Mouse (Mus musculus) urinary bladder, adult 2 months (tissue): ENCODE measurements around the gene Csnk2b. TPM values are rescaled to one million over a fixed set of nuclear protein-coding genes. Genes with fewer than 3 reads are reported as not detected.

Experiments
- DNase-seq: peaks from one replicate; pipeline ENCODE4 v3.0.0; 2022; ENCODE audit warnings: low spot score
- polyA plus RNA-seq: library from polyadenylated mRNA; depleted of rRNA; stranded (reverse); fragments of >200 nt; gene quantifications from 2 replicates; pipeline ENCODE4 v1.2.3, GENCODE M21; 2012; rRNA removed

Csnk2b gene
- 116 and 122 TPM in 2 replicates for polyA plus RNA-seq

DNA sequence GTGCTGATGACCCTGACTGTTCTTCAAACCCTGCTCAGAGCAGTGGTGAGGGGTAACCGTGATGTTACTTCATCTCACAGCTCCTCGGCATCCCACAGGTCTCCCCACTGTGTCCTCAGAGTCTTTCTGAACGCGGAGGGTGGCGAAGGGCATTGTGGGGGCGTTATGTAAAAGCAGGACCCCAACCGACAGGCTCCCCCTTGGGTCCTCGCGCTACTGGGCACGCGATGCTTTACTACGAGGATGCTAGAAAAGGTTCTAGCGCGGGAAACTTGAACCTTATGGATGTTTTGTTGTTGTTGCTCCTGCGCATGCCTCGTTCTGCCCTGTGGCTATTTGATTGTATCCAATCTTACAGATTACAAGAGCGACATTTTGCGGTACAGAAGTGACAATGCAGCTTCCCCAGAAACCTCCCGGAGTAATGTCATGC, at the start of gene Csnk2b:
TSS of gene Csnk2b (minus strand) at position 183 of the 433 bp plus-strand sequence.
- DNase-seq = no peak

DNA sequence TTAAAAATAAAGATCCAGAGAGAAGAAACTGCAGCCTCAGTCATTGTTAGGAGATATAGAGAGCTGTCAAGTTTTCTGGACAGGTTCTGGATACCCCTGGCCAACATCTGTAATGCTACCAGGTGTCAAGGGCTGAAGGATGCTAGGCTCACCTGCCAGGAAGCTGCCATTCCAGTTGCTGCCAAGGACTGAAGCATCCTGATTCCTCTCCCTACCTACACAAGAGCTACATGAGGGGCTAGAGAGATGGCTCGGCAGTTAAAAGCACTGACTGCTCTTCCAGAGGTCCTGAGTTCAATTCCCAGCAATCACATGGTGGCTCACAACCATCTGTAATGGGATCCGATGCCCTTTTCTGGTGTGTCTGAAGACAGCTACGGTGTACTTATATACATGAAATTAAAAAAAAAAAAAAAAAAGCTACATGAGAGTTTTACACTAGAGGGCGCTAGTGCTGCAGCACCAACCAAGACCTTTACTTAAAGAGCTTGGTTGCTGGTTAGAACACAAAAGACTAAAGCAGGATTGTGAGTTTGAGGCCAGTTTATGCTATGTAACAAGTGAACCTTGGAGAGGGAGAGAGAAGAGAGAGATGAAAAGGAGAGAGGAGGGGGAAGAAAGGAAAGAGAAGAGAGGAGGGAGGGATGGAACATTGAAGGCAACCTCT, 46.8 kb upstream of the Csnk2b start:
- DNase-seq = no peak

DNA sequence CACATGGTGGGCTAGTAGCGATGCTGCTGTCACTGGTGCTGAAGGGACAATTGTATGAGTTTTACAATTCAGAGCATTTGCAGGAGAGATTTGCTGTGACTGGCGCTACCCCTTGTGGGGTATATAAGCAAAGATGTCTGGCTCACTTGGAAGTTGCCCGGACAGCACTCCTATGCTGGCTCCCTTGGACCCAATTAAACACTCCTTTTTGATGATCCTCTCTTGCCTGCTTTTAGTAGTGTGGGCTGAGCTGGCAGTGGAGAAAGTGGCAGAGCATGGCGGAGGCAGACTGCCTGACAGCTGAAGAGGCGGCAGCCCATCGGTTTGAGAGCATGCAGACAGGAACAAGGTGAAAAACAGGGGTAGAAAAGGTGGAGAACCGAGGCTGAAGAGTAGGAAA, 45.9 kb upstream of the Csnk2b start:
- no peak for DNase-seq

- no peak for DNase-seq
These were observed 44.6 kb upstream of the Csnk2b start for GRCm38 (mm10) chr17:35166352-35167035.

DNA sequence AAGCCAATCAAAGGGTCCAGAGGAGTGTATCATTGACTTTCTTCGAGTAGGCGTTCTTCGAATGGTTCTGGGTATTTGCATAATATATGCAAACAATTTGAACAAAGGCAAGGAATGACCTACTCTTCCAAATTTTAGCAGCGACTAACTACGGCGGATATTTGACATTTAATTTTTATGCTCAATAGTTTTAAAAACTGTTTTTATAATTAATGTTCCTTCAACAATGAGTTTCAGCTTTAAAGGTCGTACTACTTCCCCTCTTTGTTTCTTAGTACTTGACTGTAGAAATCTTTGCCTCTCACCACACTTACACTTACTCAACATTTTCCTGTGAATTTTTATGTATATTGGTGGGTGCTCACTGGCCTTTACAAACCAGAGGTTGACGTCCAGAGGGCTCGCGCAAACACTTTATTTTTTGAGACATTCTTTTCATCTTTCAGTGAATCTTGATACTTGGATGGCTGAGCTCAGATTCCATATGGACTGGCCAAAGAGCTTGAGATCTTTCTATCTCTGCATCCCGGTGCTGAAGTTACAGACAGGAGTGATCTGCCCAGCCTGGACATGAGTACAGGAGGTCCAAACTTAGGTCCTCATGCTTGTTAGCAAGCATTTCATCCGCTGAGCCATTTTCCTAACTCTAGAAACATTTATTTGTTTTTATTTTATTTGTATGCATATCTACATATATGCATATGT, 43.8 kb upstream of the Csnk2b start:
- DNase-seq = no peak

DNA sequence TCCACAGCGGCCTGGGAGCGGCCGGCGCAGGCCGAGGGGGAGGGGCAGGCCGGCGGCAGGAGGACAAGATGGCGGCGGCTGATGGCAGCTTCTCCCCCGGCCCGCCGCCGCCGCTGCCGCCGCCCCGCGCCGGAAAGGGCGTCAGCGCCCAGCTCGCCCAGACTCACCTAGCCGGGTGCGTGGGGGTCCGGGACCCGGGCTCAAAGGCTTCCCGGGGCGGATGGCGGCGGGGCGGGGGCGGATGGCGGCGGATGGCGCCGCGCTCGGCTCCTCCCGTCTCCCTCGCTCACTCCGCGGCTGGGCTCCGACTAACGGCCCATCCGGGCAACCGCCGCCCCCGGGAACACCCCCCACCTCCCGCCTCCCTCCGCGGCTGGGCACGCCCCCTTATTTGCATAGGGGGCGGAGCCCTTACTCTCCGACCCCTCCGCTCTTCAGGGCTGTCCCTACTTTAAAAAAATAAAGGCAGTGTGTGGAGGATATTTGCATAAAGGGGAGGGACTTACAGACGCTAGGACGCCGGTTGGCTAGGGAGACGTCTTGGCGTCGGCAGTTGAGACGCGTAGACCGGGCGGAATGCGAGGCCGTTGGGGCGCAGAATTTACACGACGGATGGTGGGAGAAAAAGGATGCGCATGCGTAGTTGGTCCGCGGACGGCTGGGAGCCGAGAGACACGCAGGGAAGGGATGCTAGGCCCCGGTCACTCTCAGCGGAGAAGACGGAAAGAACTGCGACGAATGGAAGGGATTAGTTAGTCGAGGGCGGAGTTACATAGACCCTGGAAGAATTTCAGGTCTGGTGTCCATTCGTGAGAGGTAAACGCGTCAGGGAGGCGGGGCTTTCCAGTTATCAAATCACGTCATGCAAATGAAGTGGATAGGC, 43.0 kb upstream of the Csnk2b start, which contains the start of gene Prrc2a:
TSS of gene Prrc2a (minus strand) at position 330 of the 883 bp plus-strand sequence.
- DNase-seq = peak; percentile 93

- DNase-seq = no peak
These were observed 42.3 kb upstream of the Csnk2b start for GRCm38 (mm10) chr17:35164218-35164567.

GRCm38 (mm10) chr17:35163326-35164081, 41.7 kb upstream of the Csnk2b start:
- no peak for DNase-seq

- no peak for DNase-seq
These were observed 40.9 kb upstream of the Csnk2b start for GRCm38 (mm10) chr17:35162730-35163129.

DNA sequence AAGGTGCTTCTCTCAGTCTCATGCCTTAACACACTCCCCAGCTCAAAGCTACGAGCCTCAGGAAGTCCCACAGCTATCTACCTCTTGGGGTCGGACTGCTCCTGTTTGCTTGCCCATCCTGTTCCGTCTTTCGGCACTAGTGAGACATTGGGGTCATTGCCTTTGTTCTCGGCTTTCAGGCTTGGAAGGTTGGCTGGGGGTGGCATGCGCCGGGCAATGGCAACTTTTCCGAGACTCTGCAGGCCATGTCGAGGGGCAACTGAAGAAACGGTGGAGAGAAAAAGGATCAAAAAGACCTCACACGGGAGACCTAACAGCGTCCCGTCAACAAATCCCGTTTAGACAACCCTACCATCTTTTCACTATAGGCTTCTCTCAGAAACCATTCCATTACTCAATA, 40.3 kb upstream of the Csnk2b start:
- DNase-seq = no peak

GRCm38 (mm10) chr17:35161421-35161820, 39.6 kb upstream of the Csnk2b start:
- no peak for DNase-seq

- DNase-seq = no peak
These were observed 37.8 kb upstream of the Csnk2b start for GRCm38 (mm10) chr17:35159638-35160037.

DNA sequence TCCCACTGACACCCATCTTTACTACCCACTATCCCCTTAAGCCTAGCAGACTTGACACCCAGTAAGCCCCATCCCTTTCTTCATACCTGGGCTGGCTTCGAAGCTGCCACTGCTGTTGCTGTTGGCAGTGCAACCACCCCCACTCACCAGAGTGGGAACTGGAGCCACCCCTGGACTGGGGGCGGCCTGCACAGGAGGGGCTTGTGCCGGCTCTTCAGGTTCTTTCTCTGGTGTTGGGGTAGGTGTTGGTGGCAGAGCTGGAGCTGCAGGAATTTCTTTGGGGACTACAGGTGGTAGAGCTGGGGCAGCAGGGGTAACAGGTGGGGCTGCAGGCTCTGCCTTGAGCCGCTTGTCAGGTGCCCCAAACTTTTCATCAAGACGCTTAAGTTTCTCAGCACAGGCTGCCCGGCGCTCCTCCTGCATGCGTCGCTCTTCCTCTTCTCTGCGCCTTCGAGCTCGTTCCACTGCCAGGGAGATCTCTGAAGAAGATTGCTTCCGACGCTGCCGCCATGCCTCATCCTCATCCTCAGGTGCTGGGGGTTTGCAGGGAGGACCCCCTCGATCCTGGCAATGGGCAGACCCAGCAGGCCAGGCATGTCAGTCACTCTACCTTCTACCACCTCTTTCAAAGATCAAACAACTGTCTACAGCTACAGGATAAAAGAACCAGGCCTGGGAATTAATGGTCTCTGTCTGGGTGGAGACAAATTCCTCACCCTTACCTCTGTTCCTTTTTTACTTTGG, 37.2 kb upstream of the Csnk2b start:
- DNase-seq = no peak

DNA sequence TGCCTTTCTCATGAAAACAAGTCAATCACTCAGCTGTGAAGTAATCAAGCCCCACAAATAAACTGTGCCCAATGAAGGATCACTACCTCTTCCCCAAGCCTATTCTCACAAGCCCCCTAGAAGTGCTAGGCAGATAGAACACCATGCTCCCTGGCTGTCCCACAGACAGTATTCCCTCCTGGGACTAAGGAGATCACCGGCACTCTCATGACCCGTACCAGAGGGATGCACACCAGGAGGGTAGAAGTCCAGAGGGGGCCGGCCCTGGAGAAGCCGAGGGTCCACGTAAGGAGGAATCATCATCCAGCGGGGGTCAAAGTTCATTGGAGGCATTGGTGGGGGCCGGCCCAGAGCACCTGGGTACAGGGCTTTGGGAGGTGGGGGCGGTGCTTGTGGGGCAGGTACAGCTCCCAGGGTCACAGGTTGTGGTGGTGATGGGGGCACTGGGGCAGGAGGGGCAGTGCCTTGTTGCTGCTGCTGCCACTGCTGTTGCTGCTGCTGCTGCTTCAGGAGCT, 35.9 kb upstream of the Csnk2b start:
- DNase-seq = no peak

DNA sequence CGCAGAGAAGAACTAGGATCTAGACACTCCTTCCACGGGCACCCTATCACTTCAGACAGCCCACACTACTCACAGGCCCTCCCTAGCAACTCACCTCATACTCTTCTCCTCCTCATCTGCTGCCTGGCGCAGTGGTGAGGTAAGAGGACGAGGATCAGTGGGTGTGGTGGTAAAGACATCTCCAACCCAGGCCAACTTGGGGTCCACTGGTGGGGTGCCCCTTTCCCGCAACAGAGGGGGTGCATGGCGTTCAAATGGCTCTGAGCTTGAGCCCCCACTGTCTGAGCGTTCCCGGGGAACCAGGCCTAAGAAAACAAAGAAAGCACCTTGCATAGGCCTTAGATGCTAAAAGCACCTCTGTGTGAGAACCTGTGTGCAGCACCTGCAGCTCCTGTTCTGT, 35.4 kb upstream of the Csnk2b start:
- no peak for DNase-seq

DNA sequence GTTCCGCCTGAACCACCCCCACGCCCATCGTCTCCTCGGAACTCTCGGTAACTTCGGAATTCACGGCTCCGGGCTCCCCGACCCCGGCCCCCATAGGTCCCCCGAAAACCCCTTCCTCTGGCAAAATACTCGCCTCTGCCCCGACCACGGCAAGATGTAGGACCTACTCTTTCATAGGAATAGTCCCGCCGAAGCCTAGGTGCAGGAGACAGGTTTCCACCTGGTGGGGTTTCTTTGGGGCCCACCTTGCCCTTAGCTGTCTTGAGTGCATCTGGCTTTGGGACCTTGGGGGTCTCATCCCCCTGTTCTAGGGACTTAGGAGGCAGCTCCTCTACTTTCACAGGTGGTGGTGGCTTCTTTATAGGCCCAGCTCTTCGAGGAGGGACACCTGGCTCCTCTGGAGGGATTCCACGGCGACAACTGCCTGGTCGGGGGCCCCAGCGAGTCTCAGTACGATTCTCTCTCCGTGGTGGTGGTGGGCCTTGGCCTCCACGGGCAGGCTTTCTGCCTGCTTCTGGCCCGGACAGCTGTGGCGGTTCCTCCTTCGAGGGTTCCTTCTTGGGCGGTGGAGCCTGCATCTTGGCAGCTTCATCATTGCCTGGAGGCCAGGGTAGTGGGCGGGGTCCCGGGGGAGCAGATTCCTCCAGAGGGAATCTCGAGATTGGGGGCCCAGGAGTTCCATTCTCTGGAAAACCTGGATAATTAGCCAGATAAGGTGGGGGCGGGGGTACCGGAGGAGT, 34.8 kb upstream of the Csnk2b start:
- DNase-seq = no peak

DNA sequence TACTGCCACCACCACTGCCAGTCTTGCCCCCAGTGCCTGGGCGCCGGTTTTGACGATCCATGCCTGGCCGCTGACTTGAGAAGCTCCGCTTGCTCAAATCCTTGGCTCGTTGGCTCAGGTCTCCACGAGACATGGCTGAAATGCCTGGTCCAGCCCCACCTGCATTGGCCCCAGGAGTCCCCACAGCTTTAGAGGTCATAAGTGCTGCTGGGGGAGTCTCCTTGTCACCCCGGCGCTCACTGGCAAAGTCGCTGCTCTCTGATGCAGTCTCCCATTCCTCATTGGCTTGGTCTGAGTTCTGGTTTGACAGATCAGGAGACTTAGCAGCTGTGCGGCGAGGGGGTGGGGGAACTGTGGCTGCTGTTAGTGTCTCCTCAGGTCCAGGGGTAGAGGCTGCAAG, 33.6 kb upstream of the Csnk2b start:
- no peak for DNase-seq

DNA sequence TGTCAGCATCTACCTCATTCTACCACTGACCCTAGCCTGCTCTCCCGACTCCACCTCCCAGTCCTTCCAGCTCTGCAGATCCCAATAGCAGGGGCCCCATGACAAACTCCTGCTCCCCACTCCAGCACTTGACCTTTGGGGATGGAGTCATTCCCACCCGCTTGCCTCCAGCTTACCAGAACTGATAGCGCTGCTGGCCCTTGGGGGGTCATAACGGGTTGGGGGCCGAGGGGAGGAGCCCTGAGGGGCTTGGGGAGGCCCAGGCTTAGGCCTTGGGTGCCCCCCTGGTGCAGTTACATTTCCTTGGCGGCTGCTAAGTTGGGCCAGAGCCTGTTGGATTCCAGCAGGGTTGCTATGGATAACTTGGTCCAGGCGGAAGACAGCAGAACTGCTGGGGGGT, 32.8 kb upstream of the Csnk2b start:
- DNase-seq = no peak

- no peak for DNase-seq
These were observed 32.1 kb upstream of the Csnk2b start for GRCm38 (mm10) chr17:35153931-35154330.
